Mouse (Mus musculus) cortical plate, adult 2 months (tissue): ENCODE measurements around the gene Gm5136. TPM values are rescaled to one million over a fixed set of nuclear protein-coding genes. Genes with fewer than 3 reads are reported as not detected.

Experiments
- H3K27ac ChIP-seq: fragments of 200-500 bp; 2 replicates; pipeline ENCODE4 v1.5.1; 2012; ENCODE audit warnings: low read length, control low read depth, inconsistent platforms; ENCODE audit not compliant: insufficient read depth
- H3K4me1 ChIP-seq: fragments of 200-500 bp; 2 replicates; pipeline ENCODE4 v1.6.1; 2011; ENCODE audit warnings: low read length; ENCODE audit not compliant: control insufficient read depth, insufficient read depth
- H3K4me3 ChIP-seq: fragments of 200-500 bp; 2 replicates; pipeline ENCODE4 v1.5.1; 2011; ENCODE audit warnings: mild to moderate bottlenecking, low read length, control low read depth; ENCODE audit not compliant: insufficient read depth
- CTCF ChIP-seq: fragments of 200-500 bp; IDR thresholded peaks from 2 replicates; pipeline ENCODE4 v1.5.1; 2011; ENCODE audit warnings: mild to moderate bottlenecking, control low read depth, low read length; ENCODE audit not compliant: insufficient read depth; ENCODE audit errors: extremely low read depth
- POLR2A ChIP-seq: fragments of 200-500 bp; IDR thresholded peaks from 2 replicates; pipeline ENCODE4 v1.6.1; 2011; ENCODE audit warnings: mild to moderate bottlenecking, low read length, control low read depth; ENCODE audit not compliant: insufficient read depth; ENCODE audit errors: extremely low read depth
- polyA plus RNA-seq: library from polyadenylated mRNA; depleted of rRNA; stranded (reverse); fragments of >200 nt; gene quantifications from 2 replicates; pipeline ENCODE4 v1.2.3, GENCODE M21; 2012

The Gm5136 gene
- polyA plus RNA-seq, 1 experiment = 2.2 TPM

DNA sequence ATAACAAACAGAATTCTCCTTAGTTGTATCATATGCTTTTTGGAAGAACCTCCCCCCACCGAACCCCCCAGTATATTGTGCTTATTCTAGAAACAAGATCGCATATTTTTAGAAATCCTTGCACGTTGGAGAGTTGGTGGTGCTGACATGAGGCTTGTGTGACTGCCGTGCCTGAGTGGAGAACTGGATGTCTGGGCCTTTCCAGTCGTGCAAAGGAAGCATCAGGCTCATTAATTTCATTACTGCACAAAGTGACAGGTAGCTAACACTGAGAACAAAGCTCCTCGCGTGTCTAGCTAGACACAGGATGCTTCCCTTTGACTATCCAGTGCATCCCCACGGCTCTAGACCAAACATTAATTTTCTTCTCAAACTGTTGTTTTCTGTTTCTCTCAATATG lies 47.1 kb downstream of the Gm5136 start:
- Histone ChIP-seq H3K4me3 (no peak overlapping the region), H3K27ac (peak overlapping the region; percentile 75), H3K4me1 (peaks cover 2% of the 10 kb centered on the region; the same call in 1 of the 2 replicates)
- TF ChIP-seq CTCF (no peak), POLR2A (no peak)

DNA sequence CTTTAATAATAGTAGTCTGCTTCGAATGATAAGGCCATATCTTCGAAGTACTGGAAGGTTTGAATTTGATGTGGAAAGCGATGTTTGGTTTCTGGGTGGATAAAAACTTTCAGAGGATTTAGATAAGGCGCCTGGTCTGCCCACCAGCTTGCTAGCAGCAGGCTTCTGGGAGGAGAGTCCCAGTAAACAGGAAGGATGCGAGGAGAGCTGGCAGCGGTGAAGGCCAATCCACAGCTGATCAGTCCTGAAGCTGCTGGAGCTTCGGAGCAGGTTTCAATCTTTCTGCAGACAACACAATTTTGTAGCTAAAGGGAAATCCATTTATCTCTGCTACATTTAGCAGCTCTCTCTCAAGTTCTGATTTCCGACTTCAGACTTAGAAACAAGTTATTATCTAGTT lies 47.9 kb downstream of the Gm5136 start:
- TF ChIP-seq CTCF (no peak), POLR2A (no peak)
- Histone ChIP-seq H3K4me3 (no peak overlapping the region), H3K27ac (no peak overlapping the region), H3K4me1 (peaks cover 2% of the 10 kb centered on the region; the same call in 1 of the 2 replicates)

DNA sequence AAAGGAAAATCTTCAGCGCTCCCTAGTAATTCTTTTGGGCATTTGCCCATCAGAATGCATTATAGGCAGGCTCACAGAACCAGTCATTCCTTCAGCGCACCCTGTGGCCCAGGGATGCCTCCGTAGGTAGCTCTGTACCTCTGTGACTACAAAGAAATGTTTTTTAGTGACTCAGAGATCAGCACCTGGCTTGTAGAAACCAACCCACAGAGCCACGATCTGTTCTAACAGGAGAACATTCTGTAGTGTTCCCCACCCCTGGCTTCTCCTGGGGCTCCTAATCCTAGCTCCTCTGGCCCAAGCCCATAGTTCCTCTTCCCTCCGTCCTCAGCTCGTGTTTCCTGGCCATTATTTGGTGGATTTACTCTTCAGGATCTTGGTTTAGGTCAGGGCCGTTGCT lies 50.8 kb downstream of the Gm5136 start:
- Histone ChIP-seq H3K4me3 (no peak overlapping the region), H3K27ac (peak overlapping the region; percentile 32), H3K4me1 (peaks cover 2% of the 10 kb centered on the region; the same call in 1 of the 2 replicates)
- TF ChIP-seq CTCF = no peak
- TF ChIP-seq POLR2A = no peak
